Mouse (Mus musculus) heart, embryonic 10.5 days (tissue): ENCODE measurements around the gene Cyp17a1. TPM values are rescaled to one million over a fixed set of nuclear protein-coding genes. Genes with fewer than 3 reads are reported as not detected.

Source experiments
- DNase-seq: peaks from one replicate; pipeline ENCODE4 v3.0.0-alpha.2; 2017; ENCODE audit warnings: low spot score
- H3K27ac ChIP-seq: fragments of 300-500 bp; sonication (generic); 2 replicates; pipeline ENCODE4 v1.5.1; 2016; ENCODE audit warnings: mild to moderate bottlenecking
- H3K27me3 ChIP-seq: fragments of 300-500 bp; sonication (generic); 2 replicates; pipeline ENCODE4 v1.6.1; 2016; ENCODE audit warnings: mild to moderate bottlenecking; ENCODE audit not compliant: poor library complexity, insufficient read depth, severe bottlenecking
- H3K36me3 ChIP-seq: fragments of 300-500 bp; sonication (generic); 2 replicates; pipeline ENCODE4 v1.6.1; 2016; ENCODE audit warnings: mild to moderate bottlenecking, moderate library complexity
- H3K4me1 ChIP-seq: fragments of 300-500 bp; sonication (generic); 2 replicates; pipeline ENCODE4 v1.6.1; 2016; ENCODE audit warnings: mild to moderate bottlenecking
- H3K4me3 ChIP-seq: fragments of 300-500 bp; sonication (generic); 2 replicates; pipeline ENCODE4 v1.5.1; 2016; ENCODE audit warnings: mild to moderate bottlenecking, moderate library complexity
- H3K9me3 ChIP-seq: fragments of 300-500 bp; sonication (generic); 2 replicates; pipeline ENCODE4 v1.6.1; 2016; ENCODE audit warnings: mild to moderate bottlenecking, moderate library complexity
- whole genome bisulfite sequencing: fragments of 180-500 bp; shearing (Covaris S2); methylation state at CpG from one replicate; pipeline ENCODE4 v1.1.7; 2016; 5-methylcytosine and 5-hydroxymethylcytosine counted together
- polyA plus RNA-seq: library from polyadenylated mRNA; unstranded; fragments of >200 nt; fragmentation: Nextera tagmentation; extraction: Ambion mirVana; gene quantifications from 2 replicates; pipeline ENCODE4 v1.2.1, GENCODE M21; 2016

Cyp17a1 gene
- polyA plus RNA-seq, 1 experiment from 2014 or later: 0.40 TPM

DNA sequence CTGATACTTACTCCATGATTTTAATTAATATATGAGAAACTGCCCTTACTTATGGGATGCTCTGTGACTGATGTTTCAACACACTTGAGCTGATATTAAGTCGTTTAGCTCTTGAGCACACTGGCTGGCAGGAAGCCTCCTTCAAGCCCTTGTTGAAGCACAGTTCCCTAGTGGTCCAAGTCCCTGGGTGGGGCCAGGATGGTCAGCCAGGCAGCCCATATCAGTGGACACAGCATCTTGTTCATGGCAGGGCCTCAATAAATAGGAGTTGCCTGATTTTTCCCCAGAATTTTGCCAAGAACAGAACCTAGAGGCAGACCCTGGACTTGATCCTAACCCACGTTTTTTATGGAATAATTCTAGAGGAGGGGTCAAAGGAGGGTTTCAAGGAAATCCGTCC is 25.7 kb downstream of the Cyp17a1 start:
- Histone ChIP-seq H3K27me3 (no peaks in the 10 kb centered on the region), H3K9me3 (no peaks in the 10 kb centered on the region), H3K27ac (no peak overlapping the region), H3K4me3 (no peak overlapping the region), H3K36me3 (peaks cover 58% of the 10 kb centered on the region), H3K4me1 (peaks cover 57% of the 10 kb centered on the region)
- DNase-seq: no peak
- WGBS: 66% methylated on average over 3 of the region's 3 CpGs

DNA sequence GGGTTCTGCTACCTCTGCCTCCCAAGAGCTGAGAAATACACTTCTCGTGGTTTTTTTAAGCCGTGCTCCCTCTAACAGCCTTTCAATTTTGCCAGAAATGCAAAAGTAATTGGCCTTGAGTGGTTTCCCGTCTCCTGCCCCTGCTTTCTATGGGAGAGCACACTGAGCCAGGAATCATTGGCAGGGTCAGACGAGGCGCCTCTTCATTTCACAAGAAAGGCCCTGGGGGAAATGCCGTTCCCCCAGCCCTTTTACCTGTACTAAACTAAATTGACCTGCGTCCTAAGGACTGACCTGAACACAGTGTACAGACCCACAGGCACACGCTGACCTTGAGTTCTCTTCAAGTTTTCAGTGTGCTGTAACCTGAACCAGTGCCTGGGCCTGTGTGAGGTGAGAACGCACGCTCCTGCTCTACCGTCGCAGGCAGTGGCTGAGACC is 26.9 kb downstream of the Cyp17a1 start:
- no peaks in the 10 kb centered on the region for H3K27me3 ChIP-seq
- WGBS: 81% methylated on average over 12 of the region's 12 CpGs
- no peaks in the 10 kb centered on the region for H3K9me3 ChIP-seq
- H3K27ac ChIP-seq: peak overlapping the region; percentile 87
- no peak overlapping the region for H3K4me3 ChIP-seq
- peaks cover 69% of the 10 kb centered on the region for H3K4me1 ChIP-seq
- H3K36me3 ChIP-seq: peaks cover 52% of the 10 kb centered on the region
- no peak for DNase-seq

DNA sequence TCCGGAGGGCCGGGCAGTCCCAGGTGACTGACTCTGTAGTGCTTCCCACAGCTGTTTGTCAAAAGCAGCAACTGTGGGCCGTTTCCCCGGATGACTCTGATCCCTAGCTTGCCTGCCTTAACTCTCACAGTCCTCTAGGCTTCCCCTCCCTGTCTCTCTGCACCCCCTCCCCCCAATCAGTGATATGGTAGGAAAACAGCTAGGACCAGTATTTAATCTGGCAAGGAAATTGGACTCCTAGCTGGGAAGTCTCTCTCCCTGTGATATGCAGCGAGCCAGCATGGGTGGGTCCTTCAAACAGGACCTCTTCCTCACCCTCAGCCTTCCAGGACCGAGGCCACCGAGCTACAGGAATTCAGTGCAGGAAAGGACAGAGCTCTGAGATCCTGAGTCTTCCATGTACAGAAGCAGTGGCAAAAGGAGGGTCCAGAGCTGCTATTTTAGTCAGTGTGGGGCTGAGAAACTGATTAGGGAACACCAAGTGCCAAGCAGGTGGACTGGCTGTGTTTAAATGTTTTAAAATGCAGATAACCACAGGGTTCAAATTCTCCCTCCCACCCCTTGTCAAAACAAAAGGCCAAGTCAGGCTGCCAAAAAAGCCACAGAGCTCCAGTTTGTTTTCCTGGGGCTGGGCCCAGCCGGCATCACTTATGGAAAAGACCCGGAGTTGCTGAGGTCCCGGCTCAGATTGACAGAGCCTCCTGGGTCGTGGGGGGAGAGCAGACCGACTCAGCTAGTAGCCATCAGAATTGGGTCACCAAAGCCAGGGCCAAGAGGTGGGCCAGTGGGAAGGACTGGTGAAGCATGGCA is 28.0 kb downstream of the Cyp17a1 start:
- H3K4me3 ChIP-seq: 0 out of 2 replicates have a peak overlapping the region, but pooled peaks have one; percentile 16

DNA sequence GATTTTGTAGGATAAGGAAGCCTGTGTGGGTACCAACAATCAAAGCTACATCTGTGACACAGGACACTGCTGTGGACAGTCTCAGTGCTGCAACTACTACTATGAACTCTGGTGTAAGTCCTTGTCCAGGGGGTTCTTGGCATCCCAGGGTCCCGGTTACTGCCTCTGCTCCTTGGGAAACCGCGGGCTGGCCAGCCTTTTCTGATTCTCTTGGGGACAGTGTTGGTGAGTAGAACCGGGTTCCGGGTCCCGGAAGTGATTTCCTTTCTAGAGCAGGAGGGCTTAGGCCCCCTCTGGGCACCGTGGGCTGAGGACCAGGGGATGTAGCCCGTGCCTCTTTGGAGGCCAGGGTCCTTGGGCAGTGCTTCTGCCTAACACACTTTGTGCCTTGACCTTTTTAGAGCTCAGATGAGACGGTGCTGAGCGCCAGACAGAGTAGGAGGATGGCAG is 28.6 kb downstream of the Cyp17a1 start:
- Histone ChIP-seq H3K9me3 (no peaks in the 10 kb centered on the region), H3K27ac (peak overlapping the region; percentile 87), H3K4me3 (0 out of 2 replicates have a peak overlapping the region, but pooled peaks have one; percentile 16), H3K36me3 (peaks cover 51% of the 10 kb centered on the region), H3K27me3 (no peaks in the 10 kb centered on the region), H3K4me1 (peaks cover 85% of the 10 kb centered on the region)
- no peak for DNase-seq
- 59% methylated on average over 10 of the region's 10 CpGs for WGBS

More for the DNA sequence above, 28.0 kb downstream of the Cyp17a1 start:
- 19% methylated on average over 12 of the region's 12 CpGs for WGBS
- Histone ChIP-seq H3K27me3 (no peaks in the 10 kb centered on the region), H3K9me3 (no peaks in the 10 kb centered on the region), H3K27ac (peak overlapping the region; percentile 87), H3K36me3 (peaks cover 50% of the 10 kb centered on the region), H3K4me1 (peaks cover 78% of the 10 kb centered on the region)
- DNase-seq: no peak

DNA sequence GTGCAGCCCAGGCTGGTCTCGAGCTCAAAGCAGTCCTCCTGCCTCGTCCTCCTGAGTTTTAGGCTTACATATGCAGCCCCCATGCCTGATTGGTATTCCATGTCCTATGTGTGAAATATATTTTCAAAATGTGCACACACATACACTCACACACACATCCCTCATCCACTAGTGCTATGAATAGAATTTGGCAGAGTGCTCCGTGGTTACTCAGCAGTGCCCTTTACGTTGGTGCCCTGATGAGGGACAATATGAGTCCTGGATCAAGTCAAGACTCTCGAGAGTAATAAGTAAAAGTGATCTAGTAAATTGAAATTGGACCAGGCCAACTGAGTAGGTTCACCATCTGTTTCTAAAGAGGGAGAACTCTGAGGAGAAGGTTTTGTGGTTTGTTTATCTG is 29.7 kb downstream of the Cyp17a1 start:
- H3K27me3 ChIP-seq: no peaks in the 10 kb centered on the region
- H3K4me3 ChIP-seq: no peak overlapping the region
- no peak for DNase-seq
- WGBS: 67% methylated on average over 5 of the region's 5 CpGs
- peaks cover 95% of the 10 kb centered on the region for H3K4me1 ChIP-seq
- peaks cover 51% of the 10 kb centered on the region for H3K36me3 ChIP-seq
- peak overlapping the region; percentile 90 for H3K27ac ChIP-seq
- H3K9me3 ChIP-seq: no peaks in the 10 kb centered on the region

DNA sequence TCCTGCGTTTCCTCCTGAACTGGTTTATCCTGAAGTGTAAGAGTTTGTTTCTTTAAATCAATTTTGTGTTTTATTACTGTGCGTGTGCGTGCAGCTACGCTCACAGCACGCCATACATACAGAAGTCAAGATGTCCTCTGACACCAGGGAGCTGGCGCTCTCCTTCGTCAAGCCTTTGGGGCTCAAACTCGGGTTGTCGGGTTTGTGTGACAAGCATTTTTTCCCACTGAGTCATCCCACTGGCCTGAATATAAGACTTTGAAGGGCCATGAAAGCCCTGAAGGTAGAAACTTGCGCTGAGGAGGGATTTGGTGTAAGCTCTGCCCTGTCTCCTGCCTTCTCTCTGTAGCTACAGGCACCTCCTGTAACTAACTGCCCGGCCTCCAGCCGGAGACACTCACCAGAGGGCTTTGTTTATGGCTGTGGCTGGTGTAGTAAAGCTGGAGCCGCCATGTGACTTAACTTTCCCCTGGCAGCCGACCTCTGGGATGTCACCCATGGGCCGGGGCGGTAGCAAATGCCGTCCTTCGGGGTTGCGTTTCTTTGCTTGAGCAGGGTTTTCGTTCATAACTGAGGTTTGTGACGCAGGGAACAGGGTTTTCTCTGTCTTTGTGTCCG is 30.7 kb downstream of the Cyp17a1 start:
- Histone ChIP-seq H3K27ac (peak overlapping the region; percentile 90), H3K27me3 (no peaks in the 10 kb centered on the region), H3K4me1 (peaks cover 95% of the 10 kb centered on the region), H3K9me3 (no peaks in the 10 kb centered on the region), H3K36me3 (peaks cover 51% of the 10 kb centered on the region), H3K4me3 (peak overlapping the region; percentile 38)
- DNase-seq: no peak
- 64% methylated on average over 22 of the region's 22 CpGs for WGBS

DNA sequence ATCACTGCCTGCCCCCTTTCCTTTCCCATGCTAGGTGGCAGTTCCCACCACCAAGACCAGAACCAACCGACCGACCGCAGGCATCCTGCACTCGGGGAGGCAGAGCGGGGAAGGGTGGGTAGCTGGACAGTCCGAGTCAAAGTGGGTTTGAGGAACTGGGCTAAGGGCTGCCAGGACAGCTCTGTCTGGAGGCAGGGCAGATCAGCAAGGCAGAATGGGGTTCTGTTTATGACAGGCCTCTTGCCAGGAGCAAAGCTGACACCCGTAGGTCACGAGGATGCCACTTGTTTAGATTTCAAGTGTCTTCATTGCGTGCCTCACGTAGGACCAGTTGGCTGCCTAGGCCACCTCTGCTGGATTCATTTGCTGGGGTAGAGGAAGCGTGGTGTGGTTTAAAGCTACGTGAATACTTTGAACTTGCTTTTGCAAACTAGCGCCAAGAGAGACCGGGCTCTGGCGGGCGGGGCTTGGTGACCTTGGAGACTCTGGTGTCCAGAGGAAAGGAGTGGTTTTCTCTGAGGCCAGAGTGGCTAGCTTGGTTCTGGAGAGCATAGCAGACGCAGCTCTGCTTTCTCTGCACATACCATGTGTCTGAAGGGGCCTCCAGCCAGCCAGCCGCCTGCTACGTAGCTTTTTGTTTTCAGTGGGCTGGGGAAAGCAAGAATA is 31.4 kb downstream of the Cyp17a1 start:
- peaks cover 51% of the 10 kb centered on the region for H3K36me3 ChIP-seq
- H3K27me3 ChIP-seq: no peaks in the 10 kb centered on the region
- 46% methylated on average over 19 of the region's 19 CpGs for WGBS
- H3K4me3 ChIP-seq: peak overlapping the region; percentile 38
- no peaks in the 10 kb centered on the region for H3K9me3 ChIP-seq
- peaks cover 95% of the 10 kb centered on the region for H3K4me1 ChIP-seq
- DNase-seq: no peak
- peak overlapping the region; percentile 90 for H3K27ac ChIP-seq

DNA sequence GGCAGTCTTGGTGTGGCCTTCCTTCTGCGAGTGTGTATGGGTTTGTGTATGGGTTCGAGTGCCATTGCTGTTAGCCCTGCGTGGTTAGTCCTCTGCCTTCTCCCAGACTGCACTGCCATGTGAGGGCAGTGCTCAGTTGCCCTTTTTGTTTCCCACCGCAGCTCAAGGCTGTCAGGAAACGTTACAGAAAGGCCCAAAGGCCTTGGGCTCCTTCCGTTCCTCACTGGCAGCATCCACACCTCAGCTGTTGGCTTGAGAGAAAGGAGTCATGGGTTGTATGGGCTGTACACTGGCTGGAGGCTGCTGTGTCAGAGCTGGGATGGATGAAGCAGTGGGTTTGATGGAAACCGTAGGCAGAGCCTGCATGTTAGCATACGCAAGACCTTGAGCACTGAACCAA is 32.2 kb downstream of the Cyp17a1 start:
- Histone ChIP-seq H3K4me1 (peaks cover 95% of the 10 kb centered on the region), H3K9me3 (no peaks in the 10 kb centered on the region), H3K36me3 (peaks cover 44% of the 10 kb centered on the region), H3K27me3 (no peaks in the 10 kb centered on the region), H3K27ac (peak overlapping the region; percentile 90), H3K4me3 (no peak overlapping the region)
- WGBS: 89% methylated on average over 8 of the region's 8 CpGs
- DNase-seq: no peak

DNA sequence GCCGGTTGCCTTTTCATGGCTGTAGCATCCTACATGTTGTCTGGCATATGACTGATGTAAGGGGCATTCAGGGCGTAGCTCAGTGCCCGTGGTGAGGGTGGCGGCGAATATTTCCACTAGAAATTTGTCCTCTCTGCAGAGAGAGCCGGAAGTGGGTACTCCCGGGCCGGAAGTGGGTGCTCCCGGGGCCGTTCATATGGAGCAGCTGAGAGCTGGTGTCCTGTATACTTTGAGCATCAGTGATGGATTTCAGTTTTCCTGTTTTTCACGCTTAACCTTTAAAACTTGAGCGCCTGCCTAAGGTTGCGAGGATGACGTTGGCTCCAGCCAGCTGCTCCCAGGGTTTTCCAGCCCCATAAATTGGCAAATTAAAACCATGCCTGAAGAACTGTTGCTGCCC is 33.5 kb downstream of the Cyp17a1 start:
- Histone ChIP-seq H3K27ac (peak overlapping the region; percentile 60), H3K27me3 (no peaks in the 10 kb centered on the region), H3K4me1 (peaks cover 94% of the 10 kb centered on the region), H3K9me3 (no peaks in the 10 kb centered on the region), H3K4me3 (no peak overlapping the region), H3K36me3 (peaks cover 36% of the 10 kb centered on the region)
- 88% methylated on average over 14 of the region's 14 CpGs for WGBS
- no peak for DNase-seq

DNA sequence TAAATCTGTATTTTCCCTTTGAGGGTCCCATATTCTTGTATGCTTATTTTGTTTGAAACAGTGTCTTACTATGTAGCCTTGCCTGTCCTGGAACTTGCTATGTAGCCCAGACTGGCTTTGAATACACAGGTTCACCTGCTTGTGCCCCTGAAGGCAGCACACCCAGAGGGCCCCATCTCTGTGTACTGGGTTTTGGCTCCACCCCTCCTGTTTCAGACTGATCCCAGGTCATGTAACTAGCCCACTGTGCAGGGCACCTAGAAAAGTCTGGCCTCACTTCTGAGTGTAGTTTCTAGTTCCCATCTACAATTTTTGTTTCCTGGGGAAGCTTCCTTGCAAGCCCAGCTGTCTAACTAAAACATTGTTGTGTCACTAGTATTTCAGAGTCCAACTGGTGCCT is 33.9 kb downstream of the Cyp17a1 start:
- Histone ChIP-seq H3K36me3 (peaks cover 32% of the 10 kb centered on the region), H3K9me3 (no peaks in the 10 kb centered on the region), H3K27ac (peak overlapping the region; percentile 24; the same call in 1 of the 2 replicates), H3K4me1 (peaks cover 92% of the 10 kb centered on the region), H3K27me3 (no peaks in the 10 kb centered on the region), H3K4me3 (no peak overlapping the region)
- no peak for DNase-seq

DNA sequence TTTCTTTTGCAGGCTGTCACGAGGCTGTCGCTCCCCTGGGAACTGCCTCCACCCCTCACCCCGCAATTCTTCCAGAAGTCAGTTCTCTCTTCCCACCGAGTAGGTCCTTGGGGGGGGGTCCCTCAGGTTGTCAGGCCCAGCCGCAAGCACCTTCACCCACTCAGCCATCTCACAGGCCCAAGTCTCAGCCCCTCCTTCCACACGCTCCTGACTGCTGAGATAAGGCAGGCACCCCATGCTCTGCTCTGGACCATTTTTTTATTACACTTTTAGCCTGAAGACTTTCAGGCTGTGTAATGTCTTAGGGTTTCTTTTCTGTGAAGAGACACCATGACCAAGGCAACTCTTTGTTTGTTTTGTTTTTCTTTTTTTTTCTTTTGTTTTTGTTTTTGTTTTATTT is 35.4 kb downstream of the Cyp17a1 start:
- no peak overlapping the region for H3K4me3 ChIP-seq
- 63% methylated on average over 6 of the region's 6 CpGs for WGBS
- H3K27me3 ChIP-seq: no peaks in the 10 kb centered on the region
- peaks cover 92% of the 10 kb centered on the region for H3K4me1 ChIP-seq
- peaks cover 35% of the 10 kb centered on the region for H3K36me3 ChIP-seq
- no peaks in the 10 kb centered on the region for H3K9me3 ChIP-seq
- peak overlapping the region; percentile 59; the same call in 1 of the 2 replicates for H3K27ac ChIP-seq
- no peak for DNase-seq

DNA sequence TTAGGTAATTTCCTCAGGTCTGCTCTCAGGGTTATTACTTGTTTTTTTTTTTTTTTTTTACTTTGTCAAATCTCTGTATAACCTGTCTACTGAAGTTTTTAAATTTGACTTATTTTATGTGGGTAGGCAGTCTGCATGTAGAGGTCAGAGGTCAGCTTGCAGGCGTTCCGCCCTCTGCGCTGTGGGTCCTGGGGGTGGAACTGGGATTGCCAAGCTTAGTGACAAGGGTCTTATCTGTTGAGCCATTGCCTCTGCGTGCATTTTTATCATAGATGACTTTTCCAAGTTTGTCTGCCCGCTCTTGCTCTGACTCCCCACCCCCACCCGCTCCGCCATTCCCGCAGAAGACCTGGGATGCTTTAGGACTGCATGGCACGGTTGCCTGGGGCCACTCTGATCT is 37.2 kb downstream of the Cyp17a1 start:
- no peak for DNase-seq
- no peaks in the 10 kb centered on the region for H3K27me3 ChIP-seq
- H3K9me3 ChIP-seq: no peaks in the 10 kb centered on the region
- 22% methylated on average over 9 of the region's 9 CpGs for WGBS
- peak overlapping the region; percentile 59 for H3K27ac ChIP-seq
- peaks cover 47% of the 10 kb centered on the region for H3K36me3 ChIP-seq
- no peak overlapping the region; the same call in 1 of the 2 replicates for H3K4me3 ChIP-seq
- peaks cover 92% of the 10 kb centered on the region for H3K4me1 ChIP-seq

DNA sequence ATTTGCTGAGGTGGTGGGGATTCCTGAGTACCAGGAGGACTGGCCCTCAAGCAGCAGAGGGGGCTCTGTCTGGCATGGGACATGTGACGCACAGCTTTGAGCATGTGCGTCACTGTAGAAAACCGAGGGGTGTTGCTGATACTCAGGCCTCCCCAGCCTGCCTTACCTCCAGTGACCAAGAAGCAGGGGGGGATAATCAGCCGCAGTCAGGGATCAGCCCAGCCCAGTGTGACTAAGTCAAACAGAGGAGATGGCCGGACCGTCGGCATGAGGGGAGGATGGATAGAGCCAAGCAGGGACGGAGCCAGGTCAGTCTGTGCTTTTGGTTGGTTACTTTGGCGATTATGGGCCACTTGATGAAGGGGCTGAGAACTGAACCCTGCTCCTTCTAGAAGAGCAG is 41.3 kb downstream of the Cyp17a1 start:
- H3K4me3 ChIP-seq: no peak overlapping the region
- H3K9me3 ChIP-seq: no peaks in the 10 kb centered on the region
- H3K27me3 ChIP-seq: no peaks in the 10 kb centered on the region
- DNase-seq: no peak
- WGBS: 77% methylated on average over 9 of the region's 9 CpGs
- peaks cover 89% of the 10 kb centered on the region for H3K4me1 ChIP-seq
- no peak overlapping the region for H3K27ac ChIP-seq
- peaks cover 27% of the 10 kb centered on the region for H3K36me3 ChIP-seq
